Mouse (Mus musculus): ENCODE data around the gene Tbcb.

DNA sequence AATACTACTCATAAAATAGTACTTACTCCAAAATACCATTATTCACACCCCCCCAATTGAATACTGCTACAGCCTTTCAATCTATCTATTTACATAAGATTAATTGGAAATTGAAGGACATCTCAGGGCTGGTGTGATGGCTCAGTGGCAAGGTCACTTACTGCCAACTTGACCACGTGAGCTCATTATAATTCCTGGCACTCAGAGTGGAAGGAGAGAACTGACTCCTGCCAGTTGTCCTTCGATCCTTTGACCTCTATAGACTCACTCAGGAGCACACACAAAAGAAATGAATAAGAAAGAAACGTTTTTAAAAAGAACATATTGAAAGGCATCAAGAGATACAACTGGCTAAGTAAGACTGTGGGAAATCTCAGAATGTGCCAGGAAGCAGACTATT is 16.2 kb downstream of the Tbcb start:
- TF ChIP-seq CTCF (IDR thresholded peaks at IDR 0.05; ENCODE audit: insufficient read depth, low read depth, low read length) (no peak), POLR2A (IDR thresholded peaks at IDR 0.05; ENCODE audit: insufficient read depth, low read depth, low read length) (no peak)
